Mouse (Mus musculus) olfactory bulb, adult 2 months (tissue): ENCODE results near the gene Szt2.

Experiments
- CTCF ChIP-seq: fragments of 200-500 bp; IDR thresholded peaks from 2 replicates; pipeline ENCODE4 v1.5.1; 2012; ENCODE audit warnings: low read depth, mild to moderate bottlenecking, low read length, moderate library complexity; ENCODE audit not compliant: insufficient read depth
- POLR2A ChIP-seq: fragments of 200-500 bp; IDR thresholded peaks from 2 replicates; pipeline ENCODE4 v1.6.1; 2012; ENCODE audit warnings: mild to moderate bottlenecking, low read depth, low read length, moderate library complexity; ENCODE audit not compliant: insufficient read depth

DNA sequence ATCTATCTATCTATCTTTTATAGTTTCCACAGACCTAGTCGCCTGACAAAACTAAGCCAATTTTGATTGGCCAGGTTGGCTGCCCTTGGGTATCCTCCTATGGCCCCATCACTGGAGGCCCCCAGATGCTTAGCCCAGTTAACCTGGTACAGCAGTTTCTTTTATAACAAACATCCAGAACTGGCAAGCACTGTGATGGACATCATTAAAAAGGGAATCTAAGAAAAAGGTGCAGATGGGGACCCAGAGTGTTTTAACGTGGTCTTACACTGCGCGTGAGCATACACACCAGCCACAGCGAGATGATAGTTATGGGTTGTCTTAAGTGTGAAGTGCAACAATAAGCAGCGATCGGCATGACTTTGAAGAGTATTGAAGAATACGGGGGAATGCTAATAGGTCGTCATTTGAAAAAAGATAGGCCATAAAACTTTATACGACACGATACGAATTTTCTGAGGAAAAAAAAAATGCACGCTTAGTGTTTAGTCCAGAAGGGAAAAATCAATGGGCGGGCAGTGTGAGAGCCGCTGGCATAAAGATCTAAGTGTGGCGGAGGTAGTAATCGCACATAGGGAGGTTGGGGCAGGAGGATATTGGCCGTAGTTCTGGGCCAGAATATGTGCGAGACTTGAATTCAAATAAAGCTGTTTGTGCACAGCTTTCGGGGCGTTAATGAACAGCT lies 49.7 kb downstream of the Szt2 start:
- TF ChIP-seq CTCF (no peak), POLR2A (no peak)
